Mouse (Mus musculus): ENCODE results near the gene Gm10300. TPM values are rescaled to one million over a fixed set of nuclear protein-coding genes. Genes with fewer than 3 reads are reported as not detected.

The Gm10300 gene
- polyA plus RNA-seq, 1 experiment from 2014 or later: 0.18 TPM

- no peaks in the 10 kb centered on the region for H3K36me3 ChIP-seq (ENCODE audit: insufficient read depth, low read length)
- H3K4me1 ChIP-seq (ENCODE audit: insufficient read depth, low read depth, low read length): peaks cover 9% of the 10 kb centered on the region; the same call in 1 of the 2 replicates
- no peak overlapping the region for H3K4me2 ChIP-seq (replicated peaks; ENCODE audit: low read depth, low read length)
- DNase-seq (ENCODE audit: low spot score) (no peak), ATAC-seq (no peak)
- TF ChIP-seq EP300 (IDR thresholded peaks at IDR 0.05) (no peak), CTCF (IDR thresholded peaks at IDR 0.05) (no peak)
- H3K9me3 ChIP-seq (ENCODE audit: low read length): no peaks in the 10 kb centered on the region
- H3K9ac ChIP-seq (replicated peaks; ENCODE audit: low read depth): no peak overlapping the region
- H3K27me3 ChIP-seq (replicated peaks; ENCODE audit: insufficient read depth, low read length): no peaks in the 10 kb centered on the region
- no peak overlapping the region for H3K4me3 ChIP-seq (ENCODE audit: low read depth, low read length)
- peak overlapping the region; percentile 79 for H3K27ac ChIP-seq (ENCODE audit: low read length)
- WGBS: 84% methylated on average over 2 of the region's 2 CpGs
These were observed 35.0 kb upstream of the Gm10300 start for GRCm38 (mm10) chr4:132039521-132039920.

DNA sequence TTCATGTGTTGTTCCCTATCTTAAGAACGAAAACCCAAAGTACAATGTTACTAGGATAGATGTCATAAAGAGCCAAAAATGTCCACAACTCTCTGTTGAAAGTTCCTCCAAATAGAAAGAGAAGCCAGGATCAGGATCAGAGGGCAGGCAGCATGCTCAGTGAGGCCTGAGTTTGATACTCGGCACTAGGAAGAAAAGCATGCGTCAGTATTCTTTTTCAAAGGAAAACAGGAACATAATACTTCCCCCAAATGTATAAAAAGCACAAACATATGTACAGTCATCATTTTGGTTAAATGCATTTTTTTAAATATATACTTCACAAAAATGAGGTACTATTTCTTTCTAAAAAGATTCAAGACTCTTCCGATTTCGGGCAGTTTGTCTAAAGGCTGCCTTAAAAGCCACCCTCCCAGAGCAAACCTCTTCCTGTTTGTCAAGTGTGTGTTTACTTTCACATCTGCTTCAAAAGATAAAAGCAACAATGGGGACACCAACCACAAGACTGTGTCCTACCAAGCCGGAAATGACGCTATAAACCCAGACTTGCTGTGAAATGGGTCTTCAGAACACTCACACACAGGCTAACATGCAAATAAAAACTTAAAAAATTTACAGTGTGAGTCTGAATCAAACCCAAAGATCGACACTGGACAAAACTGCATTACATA, 34.4 kb upstream of the Gm10300 start:
- ATAC-seq (peak; percentile 81), DNase-seq (ENCODE audit: low spot score) (peak; percentile 83)
- Histone ChIP-seq H3K4me1 (ENCODE audit: insufficient read depth, low read depth, low read length) (peaks cover 9% of the 10 kb centered on the region; the same call in 1 of the 2 replicates), H3K9me3 (ENCODE audit: low read length) (no peaks in the 10 kb centered on the region), H3K27me3 (replicated peaks; ENCODE audit: insufficient read depth, low read length) (no peaks in the 10 kb centered on the region), H3K4me3 (ENCODE audit: low read depth, low read length) (no peak overlapping the region), H3K27ac (ENCODE audit: low read length) (peak overlapping the region; percentile 79), H3K9ac (replicated peaks; ENCODE audit: low read depth) (no peak overlapping the region), H3K36me3 (ENCODE audit: insufficient read depth, low read length) (no peaks in the 10 kb centered on the region), H3K4me2 (replicated peaks; ENCODE audit: low read depth, low read length) (no peak overlapping the region)
- 46% methylated on average over 8 of the region's 8 CpGs for WGBS
- peak; percentile 93 for TF ChIP-seq EP300 (IDR thresholded peaks at IDR 0.05)
- no peak for TF ChIP-seq CTCF (IDR thresholded peaks at IDR 0.05)

DNA sequence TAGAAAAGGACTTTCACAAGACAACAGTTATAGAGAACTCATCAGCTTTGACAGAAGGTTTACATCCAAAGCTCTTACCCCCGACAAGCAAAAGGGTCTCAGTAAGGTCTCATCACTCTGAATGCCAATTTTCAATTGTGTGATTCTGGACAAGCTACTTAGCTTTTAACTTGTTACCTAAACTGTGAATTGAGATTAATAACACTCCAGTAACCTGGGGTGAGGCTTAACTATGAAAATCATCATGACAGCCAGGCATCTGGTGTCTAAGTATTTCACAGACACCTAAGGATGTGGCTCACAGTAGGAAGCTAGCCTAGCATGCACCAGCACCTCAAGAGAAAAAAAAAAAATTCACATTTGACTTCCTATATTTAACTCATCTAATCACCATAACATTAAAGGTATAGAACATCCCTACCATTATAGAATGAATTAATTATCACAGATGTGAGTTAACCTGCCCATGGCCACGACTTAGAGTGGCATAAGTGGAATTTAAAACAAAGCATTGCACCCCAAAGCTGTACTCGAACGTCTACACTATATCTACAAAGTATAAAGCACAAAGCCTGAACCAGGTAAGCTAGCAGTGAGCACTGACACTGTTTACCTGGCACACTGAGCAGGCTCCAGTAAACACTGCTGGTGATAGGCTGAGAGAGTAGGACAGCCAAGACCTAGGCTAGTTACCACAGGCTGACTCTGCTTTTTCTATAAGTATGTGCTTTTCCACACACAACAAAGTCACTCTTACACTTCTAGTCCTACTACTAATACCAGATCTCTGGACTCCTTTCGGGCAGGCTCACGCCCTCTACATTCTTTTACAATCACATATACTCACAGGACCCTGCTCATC, 32.8 kb upstream of the Gm10300 start:
- H3K4me3 ChIP-seq (ENCODE audit: low read depth, low read length): no peak overlapping the region
- WGBS: 64% methylated on average over 6 of the region's 6 CpGs

DNA sequence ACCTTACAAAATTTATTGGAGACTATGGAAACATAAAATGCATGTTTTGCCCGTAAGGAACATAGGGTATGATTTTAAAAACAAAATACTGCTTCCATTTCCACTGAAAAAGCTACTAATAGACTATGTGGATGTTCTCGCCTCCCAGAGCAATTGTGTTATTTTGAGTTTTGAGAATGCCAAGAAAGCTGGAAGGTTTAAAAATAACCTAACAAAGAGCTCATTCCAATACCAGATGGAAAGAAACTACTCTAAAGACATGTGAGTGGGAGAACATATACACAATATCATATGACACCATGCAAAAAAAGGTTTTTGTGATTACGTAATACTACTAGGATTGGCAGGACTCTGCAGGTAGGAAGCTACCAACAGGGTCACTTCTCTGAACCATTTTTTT, 30.8 kb upstream of the Gm10300 start:
- ATAC-seq (no peak), DNase-seq (ENCODE audit: low spot score) (no peak)
- Histone ChIP-seq H3K36me3 (ENCODE audit: insufficient read depth, low read length) (no peaks in the 10 kb centered on the region), H3K27ac (ENCODE audit: low read length) (no peak overlapping the region), H3K27me3 (replicated peaks; ENCODE audit: insufficient read depth, low read length) (no peaks in the 10 kb centered on the region), H3K9me3 (ENCODE audit: low read length) (no peaks in the 10 kb centered on the region), H3K4me3 (ENCODE audit: low read depth, low read length) (no peak overlapping the region), H3K9ac (replicated peaks; ENCODE audit: low read depth) (no peak overlapping the region), H3K4me1 (ENCODE audit: insufficient read depth, low read depth, low read length) (peaks cover 9% of the 10 kb centered on the region; the same call in 1 of the 2 replicates), H3K4me2 (replicated peaks; ENCODE audit: low read depth, low read length) (no peak overlapping the region)
- 74% methylated on average over 3 of the region's 3 CpGs for WGBS
- no peak for TF ChIP-seq CTCF (IDR thresholded peaks at IDR 0.05)
- no peak for TF ChIP-seq EP300 (IDR thresholded peaks at IDR 0.05)

More for the DNA sequence above, 32.8 kb upstream of the Gm10300 start:
- H3K4me1 ChIP-seq (ENCODE audit: insufficient read depth, low read depth, low read length): peaks cover 9% of the 10 kb centered on the region; the same call in 1 of the 2 replicates
- no peaks in the 10 kb centered on the region for H3K27me3 ChIP-seq (replicated peaks; ENCODE audit: insufficient read depth, low read length)
- H3K36me3 ChIP-seq (ENCODE audit: insufficient read depth, low read length): no peaks in the 10 kb centered on the region
- no peak for DNase-seq (ENCODE audit: low spot score)
- no peak for ATAC-seq
- no peaks in the 10 kb centered on the region for H3K9me3 ChIP-seq (ENCODE audit: low read length)
- TF ChIP-seq CTCF (IDR thresholded peaks at IDR 0.05) (no peak), EP300 (IDR thresholded peaks at IDR 0.05) (no peak)
- no peak overlapping the region for H3K4me2 ChIP-seq (replicated peaks; ENCODE audit: low read depth, low read length)
- no peak overlapping the region for H3K9ac ChIP-seq (replicated peaks; ENCODE audit: low read depth)
- peak overlapping the region; percentile 32; the same call in 1 of the 2 replicates for H3K27ac ChIP-seq (ENCODE audit: low read length)

DNA sequence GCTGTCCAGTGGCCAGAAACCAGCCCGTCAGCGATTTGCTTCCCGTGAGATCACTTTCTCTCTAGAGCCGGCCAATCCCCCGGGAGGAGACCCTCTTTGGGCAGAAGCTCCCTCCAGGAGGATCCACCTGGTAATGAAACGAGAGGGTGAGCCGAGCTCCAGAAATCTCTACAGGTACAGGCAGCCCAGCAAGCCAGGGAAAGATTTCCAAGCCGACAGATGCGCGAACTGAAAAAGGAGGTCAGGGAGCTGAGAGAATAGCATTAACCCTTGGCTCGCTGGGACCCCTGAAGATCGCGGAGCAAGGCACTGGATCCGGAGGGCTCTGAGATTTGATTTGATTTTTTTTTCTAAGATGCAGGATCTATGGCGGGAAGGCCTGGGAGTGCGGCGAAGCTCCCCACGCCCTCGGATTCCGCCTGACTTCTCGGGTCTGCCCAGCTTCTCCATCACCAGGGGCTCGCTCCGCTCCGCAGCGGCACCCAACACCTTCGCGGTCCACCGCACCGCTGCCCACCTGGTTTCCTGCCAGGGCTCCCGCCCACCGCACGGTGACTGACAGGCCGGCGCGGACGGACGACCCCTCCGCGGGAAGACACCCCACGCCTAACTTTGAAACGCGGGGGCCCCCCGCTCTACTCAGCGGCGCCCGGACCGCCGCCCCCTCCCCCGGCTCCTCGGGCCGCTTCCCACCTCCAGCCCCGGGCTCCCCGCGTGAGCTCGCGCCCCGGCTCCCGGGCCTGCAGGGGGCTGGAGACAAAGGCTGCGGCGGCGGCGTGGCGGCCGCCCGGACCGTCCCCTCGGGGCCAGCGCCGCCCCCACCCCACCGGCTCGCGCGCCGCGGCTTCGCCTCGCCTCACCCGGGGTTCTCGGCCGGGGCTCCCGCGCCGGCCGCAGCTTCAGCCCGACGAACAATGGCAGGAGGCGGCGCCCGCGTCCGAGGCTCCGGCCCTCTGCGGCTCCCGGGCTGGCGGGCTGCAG, 26.2 kb upstream of the Gm10300 start:
- under 1% methylated on average over 75 of the region's 95 CpGs for WGBS
- TF ChIP-seq EP300 (IDR thresholded peaks at IDR 0.05) (no peak), CTCF (IDR thresholded peaks at IDR 0.05) (no peak)
- DNase-seq (ENCODE audit: low spot score) (peak; percentile 34), ATAC-seq (peak; percentile 46; the same call in 1 of the 2 replicates)
- no peaks in the 10 kb centered on the region for H3K27me3 ChIP-seq (replicated peaks; ENCODE audit: insufficient read depth, low read length)
- peaks cover 5% of the 10 kb centered on the region; the same call in 1 of the 2 replicates for H3K4me1 ChIP-seq (ENCODE audit: insufficient read depth, low read depth, low read length)
- H3K36me3 ChIP-seq (ENCODE audit: insufficient read depth, low read length): no peaks in the 10 kb centered on the region
- H3K9me3 ChIP-seq (ENCODE audit: low read length): no peaks in the 10 kb centered on the region
- peak overlapping the region; percentile 100 for H3K4me2 ChIP-seq (replicated peaks; ENCODE audit: low read depth, low read length)
- H3K27ac ChIP-seq (ENCODE audit: low read length): peak overlapping the region; percentile 74
- peak overlapping the region; percentile 74 for H3K9ac ChIP-seq (replicated peaks; ENCODE audit: low read depth)
- H3K4me3 ChIP-seq (ENCODE audit: low read depth, low read length): peak overlapping the region; percentile 82

All from lung, postnatal 0 days (tissue).